Mouse (Mus musculus): ENCODE results near the gene Dock1. TPM values are rescaled to one million over a fixed set of nuclear protein-coding genes. Genes with fewer than 3 reads are reported as not detected.

Gene Dock1
- total RNA-seq, 2 experiments from 2014 or later = 6.6 to 9.5 TPM

DNA sequence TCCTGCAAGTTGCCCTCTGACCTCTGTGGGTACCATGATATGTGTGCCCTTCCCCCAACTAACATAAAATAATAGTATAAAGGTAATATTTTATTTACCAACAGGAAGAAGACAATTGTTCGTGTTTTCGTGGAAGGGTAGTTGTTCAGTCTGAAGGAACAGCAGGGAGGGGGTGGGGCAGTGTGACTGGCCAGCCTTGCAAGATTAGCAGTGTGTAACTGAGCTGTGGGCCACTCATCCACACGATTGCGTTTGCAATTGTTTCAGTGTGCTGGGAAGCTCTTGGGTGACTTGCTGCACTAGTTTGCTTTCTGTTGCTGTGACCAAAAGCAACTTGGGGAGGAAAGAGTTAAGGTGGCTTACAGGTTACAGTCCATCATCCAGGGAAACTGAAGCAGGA, 7.4 kb downstream of the Dock1 start:
- intact Hi-C loops (cut with DNase I) = no loop called here
- no peak for DNase-seq
- no peak for TF ChIP-seq CTCF (IDR thresholded peaks at IDR 0.05)
- Histone ChIP-seq H3K27ac (no peak overlapping the region), H3K4me3 (no peak overlapping the region)

GRCm38 (mm10) chr7:134679314-134680158, 9.1 kb downstream of the Dock1 start:
- no peak for TF ChIP-seq CTCF (IDR thresholded peaks at IDR 0.05)
- Histone ChIP-seq H3K27ac (peak overlapping the region; percentile 61), H3K4me3 (no peak overlapping the region)
- DNase-seq = no peak
- intact Hi-C loops (cut with DNase I) = no loop called here

GRCm38 (mm10) chr7:134680161-134680560, 9.7 kb downstream of the Dock1 start:
- no peak for DNase-seq
- intact Hi-C loops (cut with DNase I) = no loop called here
- no peak overlapping the region for H3K4me3 ChIP-seq
- TF ChIP-seq CTCF (IDR thresholded peaks at IDR 0.05) = no peak
- H3K27ac ChIP-seq = no peak overlapping the region; the same call in 1 of the 2 replicates

DNA sequence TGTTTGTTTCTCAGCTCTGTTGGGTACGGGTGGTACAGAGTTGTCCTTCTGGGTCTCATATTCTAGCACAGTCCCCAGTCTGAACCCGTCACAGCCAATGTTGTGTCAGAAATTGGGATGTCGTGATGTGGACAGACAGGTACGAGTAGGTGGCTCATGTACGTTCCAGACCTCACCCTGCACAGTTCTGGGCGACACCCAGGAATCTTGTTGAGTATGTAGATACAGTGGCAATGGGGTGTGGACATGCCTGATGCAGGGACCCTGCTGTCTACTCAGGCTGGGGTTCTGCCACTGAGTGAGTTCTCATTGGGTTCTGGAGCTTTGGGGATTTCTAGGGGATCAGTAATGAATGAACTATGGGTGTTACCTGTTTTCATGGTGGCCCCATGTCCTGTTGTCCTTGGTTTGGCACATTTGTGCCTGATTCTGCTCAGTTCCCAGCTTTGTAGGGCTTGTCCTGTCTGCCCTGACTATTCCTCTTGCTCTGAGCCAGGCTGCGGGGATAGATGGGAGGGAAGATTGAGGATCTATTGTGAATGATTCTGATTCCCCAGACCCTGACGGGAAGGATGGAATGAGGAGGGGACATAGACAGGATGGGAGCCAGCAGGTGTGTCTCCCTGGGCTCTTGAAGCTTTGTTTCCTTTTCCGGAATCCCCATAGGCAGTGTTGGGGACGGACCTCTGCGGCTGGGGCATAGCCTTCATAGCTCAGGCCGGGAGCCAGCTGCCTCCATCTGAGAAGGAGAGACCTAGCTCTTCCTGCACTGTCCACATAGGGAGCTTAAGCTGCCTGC, 11.5 kb downstream of the Dock1 start:
- TF ChIP-seq CTCF (IDR thresholded peaks at IDR 0.05) = no peak
- Histone ChIP-seq H3K27ac (no peak overlapping the region), H3K4me3 (no peak overlapping the region)
- intact Hi-C loops (cut with DNase I) = no loop called here
- no peak for DNase-seq

GRCm38 (mm10) chr7:134688332-134688731, 17.9 kb downstream of the Dock1 start:
- no peak for TF ChIP-seq CTCF (IDR thresholded peaks at IDR 0.05)
- Histone ChIP-seq H3K27ac (no peak overlapping the region), H3K4me3 (no peak overlapping the region)
- intact Hi-C loops (cut with DNase I) = no loop called here
- no peak for DNase-seq

DNA sequence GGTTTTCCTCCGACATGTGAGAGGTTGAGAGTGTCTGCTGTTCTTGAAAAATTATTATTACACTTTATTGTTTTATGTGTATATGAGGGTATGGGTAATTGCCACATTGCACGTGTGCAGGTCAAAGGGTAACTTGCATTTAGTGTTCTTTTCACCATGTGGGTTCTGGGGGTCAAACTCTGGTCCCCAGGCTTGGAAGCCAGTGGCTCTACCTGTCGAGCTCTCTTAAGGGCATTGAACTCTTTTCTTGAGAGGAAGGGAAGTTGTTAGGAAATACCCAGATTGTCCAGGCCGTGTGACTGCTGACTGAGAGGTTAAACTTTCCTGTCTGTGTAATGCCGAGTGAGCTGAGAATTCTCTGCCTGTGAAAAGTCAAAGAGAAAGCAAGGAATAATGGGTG, 19.7 kb downstream of the Dock1 start:
- intact Hi-C loops (cut with DNase I) = no loop called here
- TF ChIP-seq CTCF (IDR thresholded peaks at IDR 0.05) = no peak

GRCm38 (mm10) chr7:134690806-134691205, 20.4 kb downstream of the Dock1 start:
- intact Hi-C loops (cut with DNase I) = no loop called here

More for the DNA sequence above, 19.7 kb downstream of the Dock1 start:
- Histone ChIP-seq H3K4me3 (no peak overlapping the region), H3K27ac (no peak overlapping the region)
- no peak for DNase-seq

GRCm38 (mm10) chr7:134693325-134693724, 22.9 kb downstream of the Dock1 start:
- intact Hi-C loops (cut with DNase I) = no loop called here
- no peak for DNase-seq
- TF ChIP-seq CTCF (IDR thresholded peaks at IDR 0.05) = no peak
- Histone ChIP-seq H3K4me3 (no peak overlapping the region), H3K27ac (no peak overlapping the region)

More at GRCm38 (mm10) chr7:134690806-134691205, 20.4 kb downstream of the Dock1 start:
- no peak for TF ChIP-seq CTCF (IDR thresholded peaks at IDR 0.05)
- no peak for DNase-seq
- Histone ChIP-seq H3K27ac (no peak overlapping the region), H3K4me3 (no peak overlapping the region)

- DNase-seq = no peak
- intact Hi-C loops (cut with DNase I) = no loop called here
- Histone ChIP-seq H3K4me3 (no peak overlapping the region), H3K27ac (no peak overlapping the region)
- no peak for TF ChIP-seq CTCF (IDR thresholded peaks at IDR 0.05)
Measured at GRCm38 (mm10) chr7:134695431-134695830, 25.0 kb downstream of the Dock1 start.

- no peak for DNase-seq
- intact Hi-C loops (cut with DNase I) = no loop called here
Measured at GRCm38 (mm10) chr7:134696126-134696979, 25.9 kb downstream of the Dock1 start.

GRCm38 (mm10) chr7:134697479-134697878, 27.0 kb downstream of the Dock1 start:
- no peak for TF ChIP-seq CTCF (IDR thresholded peaks at IDR 0.05)
- Histone ChIP-seq H3K27ac (no peak overlapping the region), H3K4me3 (no peak overlapping the region)
- DNase-seq = no peak
- intact Hi-C loops (cut with DNase I) = no loop called here

More at GRCm38 (mm10) chr7:134696126-134696979, 25.9 kb downstream of the Dock1 start:
- Histone ChIP-seq H3K27ac (no peak overlapping the region), H3K4me3 (no peak overlapping the region)
- no peak for TF ChIP-seq CTCF (IDR thresholded peaks at IDR 0.05)

GRCm38 (mm10) chr7:134698246-134698645, 27.8 kb downstream of the Dock1 start:
- intact Hi-C loops (cut with DNase I) = no loop called here

More at GRCm38 (mm10) chr7:134698246-134698645, 27.8 kb downstream of the Dock1 start:
- no peak overlapping the region for H3K4me3 ChIP-seq
- no peak for TF ChIP-seq CTCF (IDR thresholded peaks at IDR 0.05)
- H3K27ac ChIP-seq = no peak overlapping the region
- no peak for DNase-seq
